Mouse (Mus musculus) layer of hippocampus, adult 2 months (tissue): ENCODE data around the gene Tnxb. TPM values are rescaled to one million over a fixed set of nuclear protein-coding genes. Genes with fewer than 3 reads are reported as not detected.
A peak's percentile ranks its signal among the peaks of the same experiment; 100 is the strongest.
"Not testable (repeated sequence)": the region's sequence is repeated elsewhere in the genome, so short reads cannot be mapped to it uniquely, and the experiment has no call there.

ENCODE experiments used
- DNase-seq, 2 experiments: peaks; one replicate each; pipeline ENCODE4 v3.0.0; 2022; ENCODE audit warnings: low spot score in 2 of 2
- H3K27ac ChIP-seq: fragments of 200-600 bp; 2 replicates; pipeline ENCODE4 v1.8.1; 2022
- H3K4me3 ChIP-seq: fragments of 200-600 bp; 2 replicates; pipeline ENCODE4 v1.8.1; 2022; ENCODE audit warnings: mild to moderate bottlenecking
- CTCF ChIP-seq: fragments of 200-600 bp; conservative IDR thresholded peaks from 2 replicates; pipeline ENCODE4 v1.8.1; 2022; ENCODE audit warnings: antibody characterized with exemption, mild to moderate bottlenecking, moderate library complexity
- total RNA-seq, 2 experiments: library from RNA; stranded (reverse); gene quantifications; 2 replicates each; pipeline ENCODE4 v1.2.3; 2021

The Tnxb gene
- total RNA-seq, 2 experiments from 2014 or later, result 10.9 to 11.0 TPM

GRCm38 (mm10) chr17:34717401-34717800 is 47.1 kb downstream of the Tnxb start:
- no peak for DNase-seq
- H3K4me3 ChIP-seq, result no peak overlapping the region
- no peak for TF ChIP-seq CTCF
- no peak overlapping the region for H3K27ac ChIP-seq

- DNase-seq, H3K4me3 ChIP-seq, H3K27ac ChIP-seq: not testable (repeated sequence)
Measured at GRCm38 (mm10) chr17:34719886-34720285, 49.6 kb downstream of the Tnxb start.

DNA sequence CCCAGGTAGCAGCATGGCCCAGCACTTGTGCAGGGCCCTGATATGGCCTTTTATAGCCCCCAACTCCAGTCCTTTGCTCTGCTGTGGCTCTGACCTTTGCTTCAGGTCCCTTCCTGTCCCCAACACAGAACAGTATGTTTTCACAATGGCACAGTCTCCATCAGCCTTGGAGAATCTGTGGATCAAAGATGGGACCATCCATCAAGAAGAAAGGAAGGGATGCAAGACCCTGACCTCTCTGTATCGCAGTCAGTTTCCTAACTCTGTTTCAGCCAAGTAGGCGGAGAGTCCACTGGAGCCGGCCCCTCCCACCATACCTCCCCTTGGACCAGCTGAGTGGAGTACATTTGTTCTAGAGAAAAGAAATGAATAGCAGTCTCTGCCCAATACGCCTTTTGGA is 51.9 kb downstream of the Tnxb start:
- not testable (repeated sequence) for H3K27ac ChIP-seq, DNase-seq, H3K4me3 ChIP-seq

- TF ChIP-seq CTCF, result peak; percentile 58
- Histone ChIP-seq H3K27ac (no peak overlapping the region), H3K4me3 (no peak overlapping the region)
- DNase-seq, result no peak
Measured at GRCm38 (mm10) chr17:34723066-34723465, 52.7 kb downstream of the Tnxb start.

- no peak for DNase-seq
- TF ChIP-seq CTCF, result no peak
- Histone ChIP-seq H3K4me3 (no peak overlapping the region), H3K27ac (no peak overlapping the region)
Measured at GRCm38 (mm10) chr17:34727887-34728286, 57.6 kb downstream of the Tnxb start.

DNA sequence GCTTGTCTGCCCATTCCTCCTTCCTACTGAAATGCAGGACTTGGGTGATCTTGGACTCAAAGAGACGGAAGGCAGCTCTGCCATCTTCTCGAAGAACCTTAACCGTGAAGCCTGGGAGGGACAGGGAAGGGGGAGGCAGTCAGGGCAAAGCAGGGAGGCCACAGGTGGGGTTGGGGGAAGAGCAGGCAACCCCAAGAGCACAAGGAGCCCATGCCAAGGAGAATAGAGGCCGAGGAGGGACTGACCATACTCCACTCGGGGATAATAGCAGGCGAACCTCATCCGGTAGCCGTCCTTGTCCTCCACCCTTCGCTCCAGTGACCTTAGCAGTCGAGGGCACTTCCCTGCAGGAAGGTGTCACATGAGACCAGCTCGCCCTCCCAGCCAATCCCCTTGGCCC is 58.8 kb downstream of the Tnxb start:
- H3K4me3 ChIP-seq, DNase-seq, H3K27ac ChIP-seq: not testable (repeated sequence)

DNA sequence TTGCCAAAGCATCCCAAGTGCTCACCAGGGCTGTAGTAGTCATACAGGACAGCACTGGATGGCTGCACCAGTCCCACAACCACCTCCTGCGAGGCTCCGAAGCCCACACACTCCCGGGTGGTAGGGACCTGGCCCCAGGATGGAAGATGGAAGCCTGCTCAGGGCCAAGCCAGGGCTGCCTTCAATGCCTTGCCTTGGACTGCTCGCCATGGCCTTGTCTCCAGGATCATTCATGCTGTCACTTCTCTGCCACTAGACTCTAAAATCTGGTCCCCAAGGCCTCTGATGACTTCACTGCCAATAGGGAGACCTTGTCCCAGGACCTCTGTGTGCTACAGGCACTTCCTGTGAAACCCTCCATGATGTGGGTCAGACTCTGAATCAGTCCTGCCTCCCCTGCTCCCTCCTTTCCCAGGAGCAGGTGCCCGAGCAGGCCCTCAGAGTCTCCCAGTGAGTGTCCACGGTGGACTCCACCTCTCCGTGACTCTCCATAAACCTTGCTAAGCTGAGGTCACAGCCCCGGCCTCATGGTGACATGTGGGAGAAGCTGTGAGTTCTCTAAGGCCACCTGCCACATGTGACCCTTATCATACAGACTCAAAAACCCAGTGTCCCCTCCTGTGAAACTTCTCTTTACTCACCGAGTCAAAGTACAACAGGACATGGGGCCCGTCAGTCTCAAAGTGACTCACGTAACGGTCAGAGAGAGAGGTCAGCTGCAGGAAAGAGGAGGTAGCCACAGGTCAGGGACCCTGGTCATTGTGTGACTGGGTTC is 59.6 kb downstream of the Tnxb start:
- not testable (repeated sequence) for DNase-seq, H3K27ac ChIP-seq, H3K4me3 ChIP-seq

GRCm38 (mm10) chr17:34737466-34737865 is 67.1 kb downstream of the Tnxb start:
- H3K27ac ChIP-seq, H3K4me3 ChIP-seq, DNase-seq: not testable (repeated sequence)

DNA sequence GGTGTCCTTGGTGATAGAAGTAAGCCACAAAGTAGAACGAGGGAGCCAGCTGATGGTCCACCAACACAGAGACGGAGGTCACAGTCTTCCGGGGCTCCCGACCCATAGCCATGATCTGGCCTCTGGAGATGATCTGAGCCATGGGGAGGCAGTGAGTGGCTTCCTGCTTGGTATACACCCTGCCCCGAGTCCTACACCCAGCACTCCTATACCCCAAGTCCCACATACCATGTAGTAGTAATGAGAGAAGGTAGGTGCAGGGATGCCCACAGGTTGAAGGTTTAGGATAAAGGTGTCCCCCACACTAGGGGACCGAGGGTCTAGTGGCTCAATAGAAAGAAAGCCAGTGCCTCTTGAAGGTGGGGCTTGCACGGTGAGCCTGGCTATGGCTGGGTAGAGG is 69.4 kb downstream of the Tnxb start:
- not testable (repeated sequence) for H3K4me3 ChIP-seq, DNase-seq, H3K27ac ChIP-seq

DNA sequence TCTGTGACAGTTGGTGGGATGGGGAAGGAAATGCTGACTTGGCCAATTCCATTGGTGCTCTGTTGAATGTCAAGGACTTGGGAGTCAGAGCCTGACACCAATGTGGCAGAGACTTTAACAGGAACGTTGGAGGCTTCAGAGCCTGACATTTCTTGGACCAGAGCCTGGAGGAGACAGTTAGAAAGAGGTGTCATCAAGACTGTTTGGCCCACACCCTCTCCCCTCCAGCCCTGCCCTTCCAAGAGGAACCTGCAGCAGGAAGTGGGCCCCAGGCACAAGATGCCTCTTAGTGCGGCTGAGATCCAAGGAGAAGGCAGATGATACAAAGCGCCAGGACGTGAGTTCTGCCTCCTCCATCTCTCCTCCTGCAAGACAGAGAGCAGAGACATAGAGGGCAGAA is 69.9 kb downstream of the Tnxb start:
- no peak for DNase-seq
- no peak overlapping the region for H3K4me3 ChIP-seq
- TF ChIP-seq CTCF, result no peak
- H3K27ac ChIP-seq, result no peak overlapping the region

- Histone ChIP-seq H3K27ac (peak within 1 kb of the TSS; percentile 14; the same call in 1 of the 2 replicates), H3K4me3 (no peak within 1 kb of the TSS)
- no peak for TF ChIP-seq CTCF
- peak; percentile 5 to 15 for DNase-seq
Measured at GRCm38 (mm10) chr17:34743719-34744118, 73.4 kb downstream of the Tnxb start, which contains the start of gene C4b. C4b (minus strand) TSS chr17:34743882.

- TF ChIP-seq CTCF, result no peak
- H3K27ac ChIP-seq, result peak overlapping the region; percentile 14; the same call in 1 of the 2 replicates
- no peak for DNase-seq
- H3K4me3 ChIP-seq, result no peak overlapping the region
Measured at GRCm38 (mm10) chr17:34744206-34744605, 73.9 kb downstream of the Tnxb start.

GRCm38 (mm10) chr17:34744611-34745010 is 74.3 kb downstream of the Tnxb start:
- H3K27ac ChIP-seq, DNase-seq, H3K4me3 ChIP-seq: not testable (repeated sequence)

DNA sequence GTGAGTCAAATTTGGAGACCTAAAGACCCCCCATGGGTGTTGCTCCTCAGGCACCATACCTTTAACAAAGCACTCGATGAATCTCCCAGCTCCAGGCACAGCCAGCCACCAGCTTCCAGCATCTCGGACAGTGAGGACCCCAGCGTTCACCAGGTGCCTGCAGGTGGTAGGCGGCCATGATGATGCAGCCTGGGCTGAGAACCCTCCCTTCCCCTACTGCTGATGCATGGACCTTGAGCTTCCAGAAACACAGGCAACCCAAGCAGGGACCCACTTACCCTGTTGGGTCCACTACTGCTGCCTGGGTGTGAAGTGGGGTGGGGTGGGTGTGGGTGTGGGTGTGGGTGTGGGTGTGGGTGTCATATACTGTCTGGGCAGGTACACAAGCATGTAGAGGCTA is 74.8 kb downstream of the Tnxb start:
- H3K27ac ChIP-seq, H3K4me3 ChIP-seq, DNase-seq: not testable (repeated sequence)
